Mouse (Mus musculus): ENCODE data around the gene D630003M21Rik. TPM values are rescaled to one million over a fixed set of nuclear protein-coding genes. Genes with fewer than 3 reads are reported as not detected.

D630003M21Rik gene
- total and polyA plus RNA-seq, 2 experiments from 2014 or later, result 1.1 to 5.5 TPM

- 74% methylated on average over 3 of the region's 3 CpGs for WGBS
- TF ChIP-seq CTCF (IDR thresholded peaks at IDR 0.05), result no peak
Observed at GRCm38 (mm10) chr2:158199281-158199680, 29.7 kb downstream of the D630003M21Rik start.

GRCm38 (mm10) chr2:158198861-158199260 is 30.2 kb downstream of the D630003M21Rik start:
- Histone ChIP-seq H3K27me3 (ENCODE audit: insufficient read depth, low read length) (no peaks in the 10 kb centered on the region), H3K4me3 (ENCODE audit: low read depth, low read length) (no peak overlapping the region), H3K9ac (replicated peaks; ENCODE audit: low read length, poor library complexity, severe bottlenecking) (no peak overlapping the region), H3K9me3 (ENCODE audit: low read length) (no peaks in the 10 kb centered on the region), H3K27ac (ENCODE audit: low read depth, low read length) (no peak overlapping the region), H3K4me2 (ENCODE audit: low read depth, low read length, poor library complexity, severe bottlenecking) (no peak overlapping the region), H3K36me3 (ENCODE audit: insufficient read depth, low read length) (0 out of 2 replicates have a peak, but pooled peaks cover 3% of the 10 kb centered on the region), H3K4me1 (ENCODE audit: insufficient read depth, low read length) (peaks cover 9% of the 10 kb centered on the region; the same call in 1 of the 2 replicates)
- no peak for TF ChIP-seq CTCF (IDR thresholded peaks at IDR 0.05)
- ATAC-seq (ENCODE audit: low FRiP score) (no peak), DNase-seq (ENCODE audit: low spot score) (no peak)
- 93% methylated on average over 6 of the region's 6 CpGs for WGBS

More at GRCm38 (mm10) chr2:158199281-158199680, 29.7 kb downstream of the D630003M21Rik start:
- ATAC-seq (ENCODE audit: low FRiP score) (no peak), DNase-seq (ENCODE audit: low spot score) (no peak)
- Histone ChIP-seq H3K9me3 (ENCODE audit: low read length) (no peaks in the 10 kb centered on the region), H3K4me1 (ENCODE audit: insufficient read depth, low read length) (peaks cover 5% of the 10 kb centered on the region; the same call in 1 of the 2 replicates), H3K9ac (replicated peaks; ENCODE audit: low read length, poor library complexity, severe bottlenecking) (no peak overlapping the region), H3K4me3 (ENCODE audit: low read depth, low read length) (no peak overlapping the region), H3K27me3 (ENCODE audit: insufficient read depth, low read length) (no peaks in the 10 kb centered on the region), H3K4me2 (ENCODE audit: low read depth, low read length, poor library complexity, severe bottlenecking) (no peak overlapping the region), H3K36me3 (ENCODE audit: insufficient read depth, low read length) (0 out of 2 replicates have a peak, but pooled peaks cover 3% of the 10 kb centered on the region), H3K27ac (ENCODE audit: low read depth, low read length) (no peak overlapping the region)

GRCm38 (mm10) chr2:158197971-158198370 is 31.1 kb downstream of the D630003M21Rik start:
- no peak overlapping the region for H3K27ac ChIP-seq (ENCODE audit: low read depth, low read length)
- no peak for ATAC-seq (ENCODE audit: low FRiP score)
- no peak for DNase-seq (ENCODE audit: low spot score)
- no peaks in the 10 kb centered on the region for H3K9me3 ChIP-seq (ENCODE audit: low read length)
- H3K4me2 ChIP-seq (ENCODE audit: low read depth, low read length, poor library complexity, severe bottlenecking), result no peak overlapping the region
- WGBS, result 78% methylated on average over 5 of the region's 5 CpGs
- H3K9ac ChIP-seq (replicated peaks; ENCODE audit: low read length, poor library complexity, severe bottlenecking), result no peak overlapping the region
- H3K27me3 ChIP-seq (ENCODE audit: insufficient read depth, low read length), result no peaks in the 10 kb centered on the region
- H3K4me1 ChIP-seq (ENCODE audit: insufficient read depth, low read length), result peaks cover 18% of the 10 kb centered on the region; the same call in 1 of the 2 replicates
- H3K4me3 ChIP-seq (ENCODE audit: low read depth, low read length), result no peak overlapping the region
- H3K36me3 ChIP-seq (ENCODE audit: insufficient read depth, low read length), result 0 out of 2 replicates have a peak, but pooled peaks cover 3% of the 10 kb centered on the region
- no peak for TF ChIP-seq CTCF (IDR thresholded peaks at IDR 0.05)

- 0 out of 2 replicates have a peak, but pooled peaks cover 3% of the 10 kb centered on the region for H3K36me3 ChIP-seq (ENCODE audit: insufficient read depth, low read length)
- ATAC-seq (ENCODE audit: low FRiP score) (no peak; the same call in 1 of the 2 replicates), DNase-seq (ENCODE audit: low spot score) (peak; percentile 90)
- peak; percentile 85 for TF ChIP-seq CTCF (IDR thresholded peaks at IDR 0.05)
- H3K4me1 ChIP-seq (ENCODE audit: insufficient read depth, low read length), result peaks cover 20% of the 10 kb centered on the region; the same call in 1 of the 2 replicates
- WGBS, result 16% methylated on average over 10 of the region's 10 CpGs
- H3K27me3 ChIP-seq (ENCODE audit: insufficient read depth, low read length), result no peaks in the 10 kb centered on the region
- peak overlapping the region; percentile 74 for H3K27ac ChIP-seq (ENCODE audit: low read depth, low read length)
- no peaks in the 10 kb centered on the region for H3K9me3 ChIP-seq (ENCODE audit: low read length)
- no peak overlapping the region for H3K4me3 ChIP-seq (ENCODE audit: low read depth, low read length)
- no peak overlapping the region for H3K4me2 ChIP-seq (ENCODE audit: low read depth, low read length, poor library complexity, severe bottlenecking)
- H3K9ac ChIP-seq (replicated peaks; ENCODE audit: low read length, poor library complexity, severe bottlenecking), result no peak overlapping the region
Observed at GRCm38 (mm10) chr2:158194945-158195640, 33.9 kb downstream of the D630003M21Rik start.

- no peak for TF ChIP-seq CTCF (IDR thresholded peaks at IDR 0.05)
- Histone ChIP-seq H3K27ac (ENCODE audit: low read depth, low read length) (peak overlapping the region; percentile 74), H3K27me3 (ENCODE audit: insufficient read depth, low read length) (no peaks in the 10 kb centered on the region), H3K9ac (replicated peaks; ENCODE audit: low read length, poor library complexity, severe bottlenecking) (no peak overlapping the region), H3K4me1 (ENCODE audit: insufficient read depth, low read length) (peaks cover 20% of the 10 kb centered on the region; the same call in 1 of the 2 replicates), H3K4me3 (ENCODE audit: low read depth, low read length) (no peak overlapping the region), H3K4me2 (ENCODE audit: low read depth, low read length, poor library complexity, severe bottlenecking) (no peak overlapping the region), H3K36me3 (ENCODE audit: insufficient read depth, low read length) (no peaks in the 10 kb centered on the region), H3K9me3 (ENCODE audit: low read length) (no peaks in the 10 kb centered on the region)
- ATAC-seq (ENCODE audit: low FRiP score) (peak; percentile 60; the same call in 1 of the 2 replicates), DNase-seq (ENCODE audit: low spot score) (peak; percentile 86)
- 10% methylated on average over 10 of the region's 10 CpGs for WGBS
Observed at GRCm38 (mm10) chr2:158193611-158194336, 35.2 kb downstream of the D630003M21Rik start.

Data from midbrain, postnatal 0 days (tissue).